Mouse (Mus musculus) MEL (cell line): ENCODE measurements around the gene Gm20388. TPM values are rescaled to one million over a fixed set of nuclear protein-coding genes. Genes with fewer than 3 reads are reported as not detected.

Source experiments
- DNase-seq: peaks from one replicate; pipeline ENCODE4 v3.0.0; 2011; ENCODE audit warnings: low read depth, low spot score
- H3K27ac ChIP-seq: 2 replicates; pipeline ENCODE4 v1.5.1; 2012; ENCODE audit warnings: low read depth, mild to moderate bottlenecking, control low read depth, low read length, moderate library complexity; ENCODE audit not compliant: control insufficient read depth
- H3K27me3 ChIP-seq, 2 experiments: fragments of 150-350 bp in 1 of 2; sonication (generic) in 1 of 2; 2 replicates each; pipeline ENCODE4 v1.6.1; 2012; ENCODE audit warnings: low read length in 2 of 2, mild to moderate bottlenecking in 2 of 2, improper control_type of control experiment in 1 of 2, moderate library complexity in 1 of 2; ENCODE audit not compliant: insufficient read depth in 2 of 2, control insufficient read depth in 1 of 2
- H3K36me3 ChIP-seq, 2 experiments: 2 replicates each; pipeline ENCODE4 v1.6.1; 2012 to 2014; ENCODE audit warnings: low read length in 2 of 2, improper control_type of control experiment in 1 of 2, inconsistent platforms in 1 of 2, mild to moderate bottlenecking in 1 of 2; ENCODE audit not compliant: insufficient read depth in 2 of 2, control insufficient read depth in 1 of 2
- H3K4me1 ChIP-seq, 2 experiments: fragments of 150-350 bp in 1 of 2; sonication (generic) in 1 of 2; 2 replicates each; pipeline ENCODE4 v1.6.1; 2012; ENCODE audit warnings: low read length in 2 of 2, improper control_type of control experiment in 1 of 2, mild to moderate bottlenecking in 1 of 2; ENCODE audit not compliant: insufficient read depth in 2 of 2, control insufficient read depth in 1 of 2
- H3K4me3 ChIP-seq, 2 experiments: fragments of 150-350 bp in 1 of 2; sonication (generic) in 1 of 2; 2 replicates each; pipeline ENCODE4 v1.5.1; 2012; ENCODE audit warnings: low read depth in 2 of 2, low read length in 2 of 2, mild to moderate bottlenecking in 2 of 2, moderate library complexity in 2 of 2, control low read depth in 1 of 2, improper control_type of control experiment in 1 of 2; ENCODE audit not compliant: control insufficient read depth in 1 of 2, insufficient read depth in 1 of 2
- H3K79me2 ChIP-seq: 2 replicates; pipeline ENCODE4 v1.6.1; 2012; ENCODE audit warnings: mild to moderate bottlenecking, low read length, moderate library complexity; ENCODE audit not compliant: control insufficient read depth, poor library complexity, insufficient read depth
- H3K9ac ChIP-seq: 2 replicates; pipeline ENCODE4 v1.6.1; 2012; ENCODE audit warnings: low read depth, mild to moderate bottlenecking, control low read depth, low read length, moderate library complexity; ENCODE audit not compliant: control insufficient read depth, poor library complexity, severe bottlenecking
- H3K9me3 ChIP-seq: fragments of 150-350 bp; sonication (generic); replicated peaks from 2 replicates; pipeline ENCODE4 v1.6.1; 2012; ENCODE audit warnings: mild to moderate bottlenecking, low read length, improper control_type of control experiment, moderate library complexity; ENCODE audit not compliant: insufficient read depth
- E2F4 ChIP-seq: IDR thresholded peaks from 2 replicates; pipeline ENCODE4 v1.6.1; 2011; ENCODE audit warnings: low read depth, low read length, improper control_type of control experiment, borderline replicate concordance
- GABPA ChIP-seq: IDR thresholded peaks from 2 replicates; pipeline ENCODE4 v1.6.1; 2012; ENCODE audit warnings: low read depth, mild to moderate bottlenecking, inconsistent platforms, low read length, improper control_type of control experiment, moderate library complexity
- KAT2A ChIP-seq: conservative IDR thresholded peaks from 2 replicates; pipeline ENCODE4 v1.6.1; 2012; ENCODE audit warnings: low read depth, low read length, improper control_type of control experiment, inconsistent platforms
- MAFK ChIP-seq: IDR thresholded peaks from 2 replicates; pipeline ENCODE4 v1.6.1; 2011; ENCODE audit warnings: low read depth, mild to moderate bottlenecking, low read length, improper control_type of control experiment, borderline replicate concordance
- MAX ChIP-seq: IDR thresholded peaks from 2 replicates; pipeline ENCODE4 v1.6.1; 2011; ENCODE audit warnings: low read length, improper control_type of control experiment
- MYC ChIP-seq: IDR thresholded peaks from 2 replicates; pipeline ENCODE4 v1.6.1; 2011; ENCODE audit warnings: low read depth, mild to moderate bottlenecking, low read length, improper control_type of control experiment, moderate library complexity
- POLR2A ChIP-seq, 2 experiments: IDR thresholded peaks; 2 replicates each; pipeline ENCODE4 v1.6.1; 2011 to 2012; ENCODE audit warnings: low read length in 2 of 2, mild to moderate bottlenecking in 2 of 2, control low read depth in 1 of 2, improper control_type of control experiment in 1 of 2, low read depth in 1 of 2, moderate library complexity in 1 of 2; ENCODE audit not compliant: control insufficient read depth in 1 of 2, insufficient read depth in 1 of 2, poor library complexity in 1 of 2
- POLR2AphosphoS2 ChIP-seq: IDR thresholded peaks from 2 replicates; pipeline ENCODE4 v1.6.1; 2011; ENCODE audit warnings: low read length, improper control_type of control experiment
- RCOR1 ChIP-seq: IDR thresholded peaks from 2 replicates; pipeline ENCODE4 v1.6.1; 2012; ENCODE audit warnings: low read depth, mild to moderate bottlenecking, inconsistent platforms, low read length, improper control_type of control experiment
- ZC3H11A ChIP-seq: IDR thresholded peaks from 2 replicates; pipeline ENCODE4 v1.6.1; 2012; ENCODE audit warnings: low read depth, mild to moderate bottlenecking, inconsistent platforms, low read length, improper control_type of control experiment
- ZKSCAN1 ChIP-seq: IDR thresholded peaks from 2 replicates; pipeline ENCODE4 v1.6.1; 2012; ENCODE audit warnings: low read depth, mild to moderate bottlenecking, inconsistent platforms, low read length, improper control_type of control experiment, moderate library complexity
- ZMIZ1 ChIP-seq: IDR thresholded peaks from 2 replicates; pipeline ENCODE4 v1.6.1; 2012; ENCODE audit warnings: low read depth, mild to moderate bottlenecking, inconsistent platforms, low read length, improper control_type of control experiment, moderate library complexity
- polyA plus RNA-seq, 2 experiments: library from polyadenylated mRNA; stranded (reverse) in 1 of 2; unstranded in 1 of 2; fragments of >175 nt in 1 of 2; fragments of >200 nt in 1 of 2; gene quantifications; 2 replicates each; pipeline versions ENCODE4 v1.2.1 to v1.2.4; 2012; ENCODE audit warnings: low replicate concordance in 2 of 2, low read depth in 1 of 2; ENCODE audit not compliant: insufficient read length in 2 of 2, insufficient read depth in 1 of 2, missing spikeins in 1 of 2
- total RNA-seq: library from RNA; depleted of rRNA; stranded (reverse); fragments of 300-350 nt; gene quantifications from 2 replicates; pipeline ENCODE4 v1.2.3, GENCODE M21; 2012

Gene Gm20388
- total and polyA plus RNA-seq, 3 experiments, result 11.1 to 17.8 TPM; not detected in 1

- no peak overlapping the region for H3K9ac ChIP-seq
Measured at GRCm38 (mm10) chr8:120549922-120550321, 639.3 kb downstream of the Gm20388 start.

GRCm38 (mm10) chr8:120550430-120550829 lies 639.8 kb downstream of the Gm20388 start:
- H3K4me1 ChIP-seq, result no peaks in the 10 kb centered on the region
- TF ChIP-seq POLR2AphosphoS2 (peak; percentile 22; the same call in 1 of the 2 replicates), ZC3H11A (no peak)
- H3K27me3 ChIP-seq, result no peaks in the 10 kb centered on the region
- no peak overlapping the region for H3K27ac ChIP-seq
- H3K36me3 ChIP-seq, result no peaks in the 10 kb centered on the region; a peak in 1 of 4 replicates
- DNase-seq, result no peak
- no peak overlapping the region for H3K4me3 ChIP-seq
- no peak overlapping the region for H3K9ac ChIP-seq
- H3K79me2 ChIP-seq, result peaks cover 95% of the 10 kb centered on the region
- H3K9me3 ChIP-seq, result no peaks in the 10 kb centered on the region

More at GRCm38 (mm10) chr8:120549922-120550321, 639.3 kb downstream of the Gm20388 start:
- Histone ChIP-seq H3K79me2 (peaks cover 97% of the 10 kb centered on the region), H3K27me3 (no peaks in the 10 kb centered on the region), H3K9me3 (no peaks in the 10 kb centered on the region), H3K27ac (no peak overlapping the region), H3K4me1 (no peaks in the 10 kb centered on the region), H3K4me3 (no peak overlapping the region), H3K36me3 (no peaks in the 10 kb centered on the region; a peak in 1 of 4 replicates)
- no peak for DNase-seq
- no peak for TF ChIP-seq ZMIZ1
- no peak for TF ChIP-seq MYC

- Histone ChIP-seq H3K36me3 (no peaks in the 10 kb centered on the region; a peak in 1 of 4 replicates), H3K9ac (no peak overlapping the region), H3K4me1 (no peaks in the 10 kb centered on the region), H3K4me3 (no peak overlapping the region), H3K79me2 (peaks cover 95% of the 10 kb centered on the region), H3K27me3 (no peaks in the 10 kb centered on the region), H3K27ac (no peak overlapping the region), H3K9me3 (no peaks in the 10 kb centered on the region)
- TF ChIP-seq POLR2AphosphoS2 (peak; percentile 6; the same call in 1 of the 2 replicates), MYC (no peak)
- DNase-seq, result no peak
Measured at GRCm38 (mm10) chr8:120550937-120551676, 640.5 kb downstream of the Gm20388 start.

GRCm38 (mm10) chr8:120551677-120551980 lies 641.0 kb downstream of the Gm20388 start:
- H3K4me3 ChIP-seq, result no peak overlapping the region
- no peaks in the 10 kb centered on the region; a peak in 1 of 4 replicates for H3K36me3 ChIP-seq
- H3K79me2 ChIP-seq, result peaks cover 95% of the 10 kb centered on the region
- DNase-seq, result no peak
- no peaks in the 10 kb centered on the region for H3K9me3 ChIP-seq
- no peaks in the 10 kb centered on the region for H3K4me1 ChIP-seq
- no peak overlapping the region for H3K27ac ChIP-seq
- TF ChIP-seq MAX, result no peak
- no peak for TF ChIP-seq E2F4
- no peak for TF ChIP-seq RCOR1
- TF ChIP-seq ZKSCAN1, result no peak
- no peak for TF ChIP-seq POLR2A (IDR thresholded peaks at IDR 0.05; ENCODE audit: control insufficient read depth in 1 of 2, insufficient read depth in 1 of 2, low read depth in 1 of 2, low read length in 2 of 2, poor library complexity in 1 of 2)
- no peak for TF ChIP-seq MAFK
- no peak for TF ChIP-seq KAT2A
- no peak for TF ChIP-seq GABPA
- no peak overlapping the region for H3K9ac ChIP-seq
- H3K27me3 ChIP-seq, result no peaks in the 10 kb centered on the region
